Mouse (Mus musculus) embryonic facial prominence, embryonic 14.5 days (tissue): ENCODE data around the gene Tmprss7. TPM values are rescaled to one million over a fixed set of nuclear protein-coding genes. Genes with fewer than 3 reads are reported as not detected.

ENCODE experiments used
- ATAC-seq: fragments of 200-750 bp; cut with Nextera tagmentation; 2 replicates; pipeline ENCODE4 v1.8.0; 2017; ENCODE audit warnings: low read depth, moderate number of reproducible peaks, moderate TSS enrichment
- DNase-seq: peaks from one replicate; pipeline ENCODE4 v3.0.0-alpha.2; 2015; ENCODE audit warnings: low spot score
- H3K27ac ChIP-seq: fragments of 300-500 bp; sonication (generic); replicated peaks from 2 replicates; pipeline ENCODE4 v1.5.1; 2014; ENCODE audit warnings: low read depth, mild to moderate bottlenecking, low read length, moderate library complexity
- H3K27me3 ChIP-seq: fragments of 300-500 bp; sonication (generic); replicated peaks from 2 replicates; pipeline ENCODE4 v1.6.1; 2014; ENCODE audit warnings: low read length; ENCODE audit not compliant: control insufficient read depth, insufficient read depth
- H3K36me3 ChIP-seq: fragments of 300-500 bp; sonication (generic); 2 replicates; pipeline ENCODE4 v1.6.1; 2014; ENCODE audit warnings: low read length, mixed read lengths; ENCODE audit not compliant: control insufficient read depth, insufficient read depth
- H3K4me1 ChIP-seq: fragments of 300-500 bp; sonication (generic); 2 replicates; pipeline ENCODE4 v1.6.1; 2014; ENCODE audit warnings: antibody characterized with exemption, low read length; ENCODE audit not compliant: control insufficient read depth, insufficient read depth
- H3K4me2 ChIP-seq: fragments of 300-500 bp; sonication (generic); 2 replicates; pipeline ENCODE4 v1.6.1; 2014; ENCODE audit warnings: low read depth, mild to moderate bottlenecking, low read length, moderate library complexity, mixed read lengths
- H3K4me3 ChIP-seq: fragments of 300-500 bp; sonication (generic); 2 replicates; pipeline ENCODE4 v1.5.1; 2014; ENCODE audit warnings: low read depth, mild to moderate bottlenecking, low read length
- H3K9ac ChIP-seq: fragments of 300-500 bp; sonication (generic); 2 replicates; pipeline ENCODE4 v1.6.1; 2014; ENCODE audit warnings: low read depth, mild to moderate bottlenecking, low read length, moderate library complexity, mixed read lengths
- H3K9me3 ChIP-seq: fragments of 300-500 bp; sonication (generic); 2 replicates; pipeline ENCODE4 v1.6.1; 2016; ENCODE audit warnings: low read length; ENCODE audit not compliant: control insufficient read depth
- WGBS: fragments of 180-500 bp; shearing (Covaris S2); extraction: QIAGEN DNeasy Blood & Tissue Kit; methylation state at CpG from one replicate; pipeline ENCODE4 v1.1.7; 2014; 5-methylcytosine and 5-hydroxymethylcytosine counted together
- polyA plus RNA-seq: library from polyadenylated mRNA; unstranded; fragments of >200 nt; fragmentation: Nextera tagmentation; extraction: Ambion mirVana; gene quantifications from 2 replicates; pipeline ENCODE4 v1.2.1, GENCODE M21; 2014

Gene Tmprss7
- polyA plus RNA-seq, 1 experiment from 2014 or later = not detected

DNA sequence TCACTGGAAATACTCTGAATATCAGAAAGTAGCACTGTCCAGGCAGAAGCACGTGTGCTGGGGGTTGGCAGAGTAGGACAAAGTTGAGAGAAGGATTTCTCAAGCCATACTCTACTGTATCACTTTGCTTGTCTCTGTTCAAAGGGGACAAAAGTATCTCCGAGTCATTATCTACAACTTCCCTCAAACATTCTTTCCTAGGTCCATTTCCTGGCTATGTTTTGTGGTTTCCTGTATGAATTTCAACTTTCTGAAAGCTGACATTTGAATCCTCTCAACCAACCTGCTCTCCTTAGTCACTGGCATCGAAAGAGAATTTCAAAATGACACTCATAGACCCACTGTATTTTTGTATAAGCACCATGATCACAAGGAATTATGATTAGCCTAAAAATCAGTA is 25.3 kb downstream of the Tmprss7 start:
- no peak overlapping the region for H3K4me3 ChIP-seq
- no peaks in the 10 kb centered on the region for H3K36me3 ChIP-seq
- no peaks in the 10 kb centered on the region for H3K4me1 ChIP-seq
- no peaks in the 10 kb centered on the region for H3K27me3 ChIP-seq
- no peak overlapping the region for H3K27ac ChIP-seq
- 64% methylated on average over 3 of the region's 3 CpGs for WGBS
- no peak for ATAC-seq
- H3K4me2 ChIP-seq = no peak overlapping the region
- no peak for DNase-seq
- H3K9me3 ChIP-seq = no peaks in the 10 kb centered on the region
- H3K9ac ChIP-seq = no peak overlapping the region

DNA sequence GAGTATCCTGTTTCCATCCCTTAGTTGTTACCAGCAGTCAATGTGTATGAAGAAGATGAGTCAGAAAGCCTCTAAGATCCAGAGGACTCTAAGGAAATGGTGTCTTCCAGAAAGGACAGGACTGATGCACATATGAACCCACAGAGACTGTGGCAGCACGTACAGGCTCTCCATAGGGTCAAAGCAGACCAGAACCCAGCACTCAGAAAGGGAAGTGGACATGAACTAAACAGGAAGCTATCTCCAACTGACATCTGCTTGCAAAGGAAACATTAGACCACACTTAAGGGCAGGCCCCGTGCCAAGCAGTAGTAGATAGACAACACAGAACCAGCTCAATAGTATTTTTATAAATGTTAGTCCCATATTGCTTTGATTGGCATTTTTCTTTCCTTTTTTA is 27.3 kb downstream of the Tmprss7 start:
- Histone ChIP-seq H3K9me3 (no peaks in the 10 kb centered on the region), H3K4me2 (no peak overlapping the region), H3K9ac (no peak overlapping the region), H3K36me3 (no peaks in the 10 kb centered on the region), H3K4me1 (no peaks in the 10 kb centered on the region), H3K4me3 (no peak overlapping the region), H3K27ac (no peak overlapping the region), H3K27me3 (no peaks in the 10 kb centered on the region)
- ATAC-seq (no peak), DNase-seq (no peak)
- 74% methylated on average over 2 of the region's 2 CpGs for WGBS

DNA sequence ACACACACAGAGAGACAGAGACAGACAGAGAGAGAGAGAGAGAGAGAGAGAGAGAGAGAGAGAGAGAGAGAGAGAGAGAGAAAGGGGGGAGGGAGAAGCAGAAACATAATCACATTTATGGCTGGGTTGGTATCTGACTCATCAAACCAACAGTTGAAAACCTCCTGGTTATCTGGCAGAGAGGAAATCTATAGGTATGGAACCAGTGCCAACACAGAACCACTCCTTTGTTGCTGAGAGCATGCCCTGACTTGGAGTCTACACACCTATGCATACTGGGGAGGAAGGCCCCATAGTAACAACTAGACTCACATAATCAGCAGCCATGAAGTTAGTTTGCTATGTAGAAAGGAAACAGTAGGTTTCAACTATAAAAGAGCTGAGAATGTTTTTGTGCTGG is 31.1 kb downstream of the Tmprss7 start:
- Histone ChIP-seq H3K4me2 (no peak overlapping the region), H3K4me3 (no peak overlapping the region), H3K27ac (no peak overlapping the region), H3K9ac (no peak overlapping the region), H3K27me3 (no peaks in the 10 kb centered on the region), H3K9me3 (no peaks in the 10 kb centered on the region), H3K36me3 (no peaks in the 10 kb centered on the region), H3K4me1 (no peaks in the 10 kb centered on the region)
- ATAC-seq (no peak), DNase-seq (no peak)

DNA sequence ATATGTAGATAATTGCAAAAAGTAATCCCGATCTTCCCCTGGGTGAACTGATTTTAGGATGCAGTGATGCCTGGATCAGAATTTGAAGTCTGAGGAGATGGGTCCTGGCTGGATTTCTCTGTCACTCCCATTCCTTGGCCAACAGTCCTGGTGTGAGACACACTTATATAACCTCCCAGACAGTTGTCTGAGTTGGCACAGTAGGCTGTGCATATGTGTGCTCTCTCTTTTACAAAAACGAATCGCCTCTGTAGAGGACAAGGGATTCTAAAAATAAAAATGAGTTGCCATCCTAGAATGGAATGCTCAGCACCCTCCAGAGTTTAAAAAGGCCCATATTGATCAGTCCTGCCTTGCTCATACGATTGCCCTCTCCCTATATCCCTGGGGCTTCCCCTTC is 33.9 kb downstream of the Tmprss7 start:
- H3K36me3 ChIP-seq = no peaks in the 10 kb centered on the region

DNA sequence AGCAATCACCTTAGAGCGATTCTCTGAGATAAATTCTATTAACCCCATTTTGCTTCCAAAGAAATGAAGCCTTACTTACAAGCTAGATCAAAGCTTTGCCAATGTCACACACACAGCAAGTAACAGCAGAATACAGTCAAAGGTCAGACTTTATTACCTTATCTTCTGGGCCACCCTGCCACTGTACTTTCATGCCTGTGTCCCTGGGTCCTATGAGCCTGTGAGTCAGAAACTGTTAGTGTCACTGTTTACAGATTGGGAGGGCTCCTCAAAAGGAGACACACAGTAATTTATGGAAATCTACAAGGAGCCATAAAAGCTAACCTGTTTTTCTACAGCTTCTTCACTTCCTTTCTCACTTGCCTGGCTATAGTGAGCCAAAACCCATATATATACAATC is 35.2 kb downstream of the Tmprss7 start:
- no peak for DNase-seq
- Histone ChIP-seq H3K9me3 (no peaks in the 10 kb centered on the region), H3K27ac (no peak overlapping the region), H3K4me1 (peaks cover 8% of the 10 kb centered on the region; the same call in 1 of the 2 replicates), H3K36me3 (no peaks in the 10 kb centered on the region), H3K4me3 (no peak overlapping the region), H3K4me2 (no peak overlapping the region), H3K27me3 (peaks cover 13% of the 10 kb centered on the region), H3K9ac (no peak overlapping the region)
- ATAC-seq = no peak
- 88% methylated on average over 1 of the region's 1 CpGs for WGBS

More for the DNA sequence above, 33.9 kb downstream of the Tmprss7 start:
- 84% methylated on average over 4 of the region's 4 CpGs for WGBS
- no peak for ATAC-seq
- no peak overlapping the region for H3K4me2 ChIP-seq
- H3K9ac ChIP-seq = no peak overlapping the region
- H3K4me3 ChIP-seq = no peak overlapping the region
- no peak overlapping the region for H3K27ac ChIP-seq
- no peaks in the 10 kb centered on the region for H3K9me3 ChIP-seq
- no peak for DNase-seq
- peaks cover 3% of the 10 kb centered on the region; the same call in 1 of the 2 replicates for H3K27me3 ChIP-seq
- no peaks in the 10 kb centered on the region for H3K4me1 ChIP-seq

DNA sequence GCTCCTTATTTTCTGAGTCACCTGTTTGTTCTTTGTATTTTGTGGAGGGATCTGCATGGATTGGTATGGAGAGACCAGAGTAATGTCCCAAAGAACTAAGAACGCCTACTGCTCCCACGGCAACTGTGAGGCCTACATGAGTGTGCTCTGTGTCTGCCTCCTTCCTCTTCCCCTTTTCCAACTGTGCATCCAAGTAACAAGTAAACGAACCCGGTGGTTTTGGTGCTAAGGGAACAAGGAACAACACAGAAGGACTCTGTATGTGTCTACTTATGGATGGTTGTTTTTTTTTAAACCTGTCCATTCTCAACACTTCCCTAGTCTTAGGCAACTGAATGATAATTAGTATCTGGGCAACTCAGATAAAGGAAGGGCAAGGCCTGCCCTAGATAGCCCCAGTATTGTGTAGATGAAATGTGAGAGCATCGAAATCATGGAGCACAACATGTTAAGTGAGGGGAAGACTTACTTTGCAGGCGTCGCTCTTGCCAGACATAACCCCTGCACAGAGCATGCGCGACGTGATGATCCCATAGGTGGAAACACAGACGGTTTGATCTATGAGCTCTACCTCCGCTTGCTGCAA is 35.8 kb downstream of the Tmprss7 start:
- no peak overlapping the region for H3K4me2 ChIP-seq
- no peak overlapping the region for H3K9ac ChIP-seq
- no peaks in the 10 kb centered on the region for H3K36me3 ChIP-seq
- peaks cover 10% of the 10 kb centered on the region; the same call in 1 of the 2 replicates for H3K4me1 ChIP-seq
- no peak for DNase-seq
- WGBS = 90% methylated on average over 12 of the region's 12 CpGs
- peaks cover 13% of the 10 kb centered on the region for H3K27me3 ChIP-seq
- H3K4me3 ChIP-seq = no peak overlapping the region
- no peak overlapping the region for H3K27ac ChIP-seq
- ATAC-seq = no peak
- H3K9me3 ChIP-seq = no peaks in the 10 kb centered on the region

DNA sequence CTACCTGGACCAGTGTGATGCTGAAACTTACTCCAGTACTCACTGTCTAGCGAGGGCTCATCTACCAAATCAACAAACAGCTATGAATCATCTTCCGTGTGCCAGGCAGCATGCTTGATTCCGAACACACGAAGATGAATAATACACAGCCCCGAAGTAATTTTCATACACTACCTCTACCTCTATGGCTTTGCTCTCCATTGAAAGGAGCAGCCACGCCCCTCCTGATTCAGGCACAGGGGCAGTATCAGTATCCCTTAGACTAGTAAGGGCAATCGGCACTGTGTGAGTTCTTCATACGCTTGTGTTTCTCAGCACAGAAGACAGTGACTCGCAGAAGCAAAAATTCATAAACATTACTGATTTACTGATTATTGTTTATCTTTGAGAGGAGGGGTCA is 39.0 kb downstream of the Tmprss7 start:
- Histone ChIP-seq H3K27ac (no peak overlapping the region), H3K9me3 (no peaks in the 10 kb centered on the region), H3K27me3 (peaks cover 13% of the 10 kb centered on the region), H3K4me1 (peaks cover 10% of the 10 kb centered on the region; the same call in 1 of the 2 replicates), H3K9ac (no peak overlapping the region), H3K36me3 (no peaks in the 10 kb centered on the region), H3K4me2 (peak overlapping the region; percentile 59), H3K4me3 (peak overlapping the region; percentile 33)
- ATAC-seq (no peak), DNase-seq (no peak)
- WGBS = 66% methylated on average over 9 of the region's 9 CpGs

DNA sequence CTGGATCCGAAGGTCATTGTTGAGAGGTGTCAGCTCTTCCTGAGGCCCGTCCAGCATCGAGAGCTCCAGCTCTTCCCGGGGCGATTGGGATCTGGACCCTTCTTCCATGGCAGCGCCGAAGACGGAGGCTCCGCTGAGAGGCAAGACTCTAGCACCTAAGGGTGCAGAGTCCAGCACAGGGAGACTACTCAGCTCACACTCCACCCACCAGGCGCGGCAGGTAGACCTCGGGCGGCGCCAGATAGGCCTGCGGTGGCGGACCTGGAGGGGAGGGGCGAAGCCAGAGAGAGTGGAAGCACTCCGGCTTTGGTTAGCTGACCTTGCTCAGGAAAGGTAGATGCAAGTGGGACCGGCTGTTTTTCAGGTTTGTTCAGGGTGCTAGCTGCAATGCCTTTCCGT is 39.5 kb downstream of the Tmprss7 start, which contains the start of gene BC016579:
Gene BC016579, minus strand, starts transcription at position 135 of the 399 bp plus-strand sequence.
- peaks cover 10% of the 10 kb centered on the region; the same call in 1 of the 2 replicates for H3K4me1 ChIP-seq
- H3K36me3 ChIP-seq = no peaks in the 10 kb centered on the region
- H3K27me3 ChIP-seq = peaks cover 13% of the 10 kb centered on the region
- no peak for DNase-seq
- peak; percentile 55 for ATAC-seq
- no peaks in the 10 kb centered on the region for H3K9me3 ChIP-seq
- H3K27ac ChIP-seq = no peak within 1 kb of the TSS
- peak within 1 kb of the TSS; percentile 59 for H3K4me2 ChIP-seq
- H3K4me3 ChIP-seq = peak within 1 kb of the TSS; percentile 33
- 3% methylated on average over 19 of the region's 20 CpGs for WGBS
- peak within 1 kb of the TSS; percentile 43 for H3K9ac ChIP-seq
